Mouse (Mus musculus) heart, embryonic 14.5 days (tissue): Measurements from ENCODE around the gene Tank. TPM values are rescaled to one million over a fixed set of nuclear protein-coding genes. Genes with fewer than 3 reads are reported as not detected.

Source experiments
- ATAC-seq: fragments of 200-750 bp; cut with Nextera tagmentation; 2 replicates; pipeline ENCODE4 v1.8.0; 2017; ENCODE audit warnings: low read depth, moderate TSS enrichment; ENCODE audit not compliant: insufficient number of reproducible peaks, insufficient read depth, low FRiP score
- H3K27ac ChIP-seq, 2 experiments: fragments of 200-500 bp in 1 of 2; fragments of 300-500 bp in 1 of 2; sonication (generic) in 1 of 2; replicated peaks in 1 of 2; 2 replicates each; pipeline ENCODE4 v1.5.1; 2012 to 2014; ENCODE audit warnings: low read depth in 2 of 2, low read length in 2 of 2, control low read depth in 1 of 2, mild to moderate bottlenecking in 1 of 2, mixed read lengths in 1 of 2; ENCODE audit not compliant: control insufficient read depth in 1 of 2, insufficient read depth in 1 of 2
- H3K27me3 ChIP-seq: fragments of 300-500 bp; sonication (generic); 2 replicates; pipeline ENCODE4 v1.6.1; 2014; ENCODE audit warnings: mild to moderate bottlenecking, low read length, control low read depth; ENCODE audit not compliant: control insufficient read depth, insufficient read depth
- H3K36me3 ChIP-seq: fragments of 300-500 bp; sonication (generic); 2 replicates; pipeline ENCODE4 v1.6.1; 2014; ENCODE audit warnings: mild to moderate bottlenecking, control low read depth, low read length, mixed read lengths; ENCODE audit not compliant: control insufficient read depth, insufficient read depth
- H3K4me1 ChIP-seq, 2 experiments: fragments of 200-500 bp in 1 of 2; fragments of 300-500 bp in 1 of 2; sonication (generic) in 1 of 2; 2 replicates each; pipeline ENCODE4 v1.6.1; 2012 to 2014; ENCODE audit warnings: low read length in 2 of 2, control low read depth in 1 of 2, mixed read lengths in 1 of 2; ENCODE audit not compliant: control insufficient read depth in 2 of 2, insufficient read depth in 2 of 2
- H3K4me2 ChIP-seq: fragments of 300-500 bp; sonication (generic); 2 replicates; pipeline ENCODE4 v1.6.1; 2014; ENCODE audit warnings: mild to moderate bottlenecking, low read length
- H3K4me3 ChIP-seq, 2 experiments: fragments of 200-500 bp in 1 of 2; fragments of 300-500 bp in 1 of 2; sonication (generic) in 1 of 2; 2 replicates each; pipeline ENCODE4 v1.5.1; 2012 to 2014; ENCODE audit warnings: low read length in 2 of 2, mild to moderate bottlenecking in 2 of 2, control low read depth in 1 of 2, low read depth in 1 of 2, moderate library complexity in 1 of 2; ENCODE audit not compliant: control insufficient read depth in 1 of 2, insufficient read depth in 1 of 2
- H3K9ac ChIP-seq: fragments of 300-500 bp; sonication (generic); 2 replicates; pipeline ENCODE4 v1.6.1; 2014; ENCODE audit warnings: mild to moderate bottlenecking, low read length
- H3K9me3 ChIP-seq: fragments of 300-500 bp; sonication (generic); 2 replicates; pipeline ENCODE4 v1.6.1; 2016; ENCODE audit warnings: low read length, control low read depth; ENCODE audit not compliant: control insufficient read depth
- WGBS: fragments of 180-500 bp; shearing (Covaris S2); extraction: QIAGEN DNeasy Blood & Tissue Kit; methylation state at CpG from one replicate; pipeline ENCODE4 v1.1.7; 2014; 5-methylcytosine and 5-hydroxymethylcytosine counted together
- polyA plus RNA-seq: library from polyadenylated mRNA; unstranded; fragments of >200 nt; fragmentation: Nextera tagmentation; extraction: Ambion mirVana; gene quantifications from 2 replicates; pipeline ENCODE4 v1.2.1, GENCODE M21; 2014

The Tank gene
- polyA plus RNA-seq, 1 experiment from 2014 or later, result 26.3 TPM

GRCm38 (mm10) chr2:61551680-61552079 is 26.7 kb upstream of the Tank start:
- WGBS, result 83% methylated on average over 5 of the region's 5 CpGs
- Histone ChIP-seq H3K4me3 (no peak overlapping the region), H3K27ac (no peak overlapping the region), H3K4me2 (no peak overlapping the region), H3K27me3 (no peaks in the 10 kb centered on the region), H3K9ac (no peak overlapping the region), H3K9me3 (no peaks in the 10 kb centered on the region), H3K4me1 (no peaks in the 10 kb centered on the region; a peak in 1 of 4 replicates), H3K36me3 (no peaks in the 10 kb centered on the region)
- ATAC-seq, result no peak

DNA sequence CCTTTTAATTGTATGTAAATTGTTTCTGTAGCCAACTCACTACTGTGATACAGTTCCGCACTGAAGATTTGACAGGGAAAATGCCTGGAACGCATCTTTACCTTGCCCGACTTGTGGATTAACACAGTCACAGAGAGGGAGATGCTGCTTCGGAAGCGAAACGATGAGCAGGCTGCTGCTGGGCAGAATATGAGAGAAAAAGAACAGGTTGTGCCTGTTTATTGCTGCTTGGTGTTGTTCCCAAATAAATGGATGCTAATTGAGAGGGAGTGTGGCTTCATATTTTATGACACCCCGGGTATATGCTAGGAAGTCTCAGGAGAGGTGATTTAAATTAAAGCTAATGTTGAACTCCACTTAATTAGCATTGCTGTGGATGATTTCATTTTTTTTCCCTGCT is 23.0 kb upstream of the Tank start:
- Histone ChIP-seq H3K27ac (no peak overlapping the region), H3K4me3 (no peak overlapping the region), H3K4me1 (no peaks in the 10 kb centered on the region), H3K36me3 (no peaks in the 10 kb centered on the region), H3K4me2 (no peak overlapping the region), H3K9me3 (no peaks in the 10 kb centered on the region), H3K27me3 (no peaks in the 10 kb centered on the region), H3K9ac (no peak overlapping the region)
- 79% methylated on average over 7 of the region's 7 CpGs for WGBS
- no peak for ATAC-seq

DNA sequence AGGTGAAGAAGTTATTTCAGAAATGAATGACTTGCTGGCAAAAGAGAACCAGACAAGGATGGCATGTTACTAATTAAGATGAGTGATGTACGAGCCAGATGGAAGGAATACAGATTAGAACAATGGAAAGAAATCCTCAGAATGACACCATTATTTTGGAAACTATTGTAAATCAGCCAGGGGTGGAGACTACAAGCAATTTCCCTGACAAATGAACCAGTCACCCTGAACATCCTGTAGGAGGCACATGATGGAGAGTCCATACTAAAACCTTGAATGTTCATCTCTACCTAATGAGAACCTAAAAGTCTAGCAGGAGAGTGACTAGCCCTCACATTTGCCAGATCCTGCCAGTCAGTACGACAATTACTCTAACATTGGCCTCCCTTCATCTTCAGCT is 22.6 kb upstream of the Tank start:
- Histone ChIP-seq H3K9ac (no peak overlapping the region), H3K27me3 (no peaks in the 10 kb centered on the region), H3K36me3 (no peaks in the 10 kb centered on the region), H3K4me1 (no peaks in the 10 kb centered on the region), H3K9me3 (no peaks in the 10 kb centered on the region), H3K4me2 (no peak overlapping the region), H3K27ac (no peak overlapping the region), H3K4me3 (no peak overlapping the region)
- WGBS, result 64% methylated on average over 2 of the region's 2 CpGs
- no peak for ATAC-seq

GRCm38 (mm10) chr2:61556639-61557038 is 21.7 kb upstream of the Tank start:
- Histone ChIP-seq H3K4me1 (no peaks in the 10 kb centered on the region), H3K27ac (no peak overlapping the region), H3K4me3 (no peak overlapping the region), H3K9me3 (no peaks in the 10 kb centered on the region), H3K9ac (no peak overlapping the region), H3K4me2 (no peak overlapping the region), H3K36me3 (no peaks in the 10 kb centered on the region), H3K27me3 (no peaks in the 10 kb centered on the region)
- whole genome bisulfite sequencing, result 72% methylated on average over 3 of the region's 3 CpGs
- no peak for ATAC-seq

GRCm38 (mm10) chr2:61557848-61558471 is 20.4 kb upstream of the Tank start:
- no peak overlapping the region for H3K4me2 ChIP-seq
- no peak overlapping the region for H3K27ac ChIP-seq
- no peaks in the 10 kb centered on the region for H3K4me1 ChIP-seq
- H3K27me3 ChIP-seq, result no peaks in the 10 kb centered on the region
- H3K9ac ChIP-seq, result no peak overlapping the region
- H3K9me3 ChIP-seq, result no peaks in the 10 kb centered on the region
- no peaks in the 10 kb centered on the region for H3K36me3 ChIP-seq
- WGBS, result 76% methylated on average over 5 of the region's 5 CpGs
- no peak for ATAC-seq
- H3K4me3 ChIP-seq, result no peak overlapping the region

GRCm38 (mm10) chr2:61561058-61561457 is 17.3 kb upstream of the Tank start:
- Histone ChIP-seq H3K4me1 (no peaks in the 10 kb centered on the region), H3K4me2 (no peak overlapping the region), H3K4me3 (no peak overlapping the region), H3K27ac (no peak overlapping the region), H3K27me3 (no peaks in the 10 kb centered on the region), H3K9ac (no peak overlapping the region), H3K9me3 (no peaks in the 10 kb centered on the region), H3K36me3 (no peaks in the 10 kb centered on the region)
- no peak for ATAC-seq
- WGBS, result 4% methylated on average over 1 of the region's 1 CpGs

DNA sequence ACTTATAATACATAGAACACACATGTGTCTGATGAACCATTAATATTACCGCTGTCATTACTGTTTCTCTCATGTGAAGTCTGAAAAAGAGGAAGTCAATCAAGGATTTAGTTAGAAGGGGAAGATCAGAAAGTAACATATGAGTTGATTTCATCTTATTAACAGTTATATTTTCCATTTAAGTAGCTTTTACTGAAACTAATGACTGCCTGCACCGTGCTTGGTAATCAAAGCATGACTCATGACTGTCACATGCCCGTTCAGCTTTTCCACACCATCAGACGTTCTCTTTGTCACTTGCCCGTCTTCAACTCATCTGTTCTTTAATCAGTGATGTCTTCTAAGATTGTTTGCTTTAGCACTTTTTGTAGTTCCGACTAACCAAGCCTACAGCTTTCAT is 15.2 kb upstream of the Tank start:
- Histone ChIP-seq H3K4me2 (no peak overlapping the region), H3K9me3 (no peaks in the 10 kb centered on the region), H3K36me3 (no peaks in the 10 kb centered on the region), H3K27ac (no peak overlapping the region), H3K4me1 (no peaks in the 10 kb centered on the region), H3K4me3 (no peak overlapping the region), H3K27me3 (no peaks in the 10 kb centered on the region), H3K9ac (no peak overlapping the region)
- 69% methylated on average over 6 of the region's 6 CpGs for WGBS
- ATAC-seq, result no peak

GRCm38 (mm10) chr2:61567045-61567783 is 11.2 kb upstream of the Tank start:
- WGBS, result 78% methylated on average over 4 of the region's 4 CpGs
- no peaks in the 10 kb centered on the region for H3K36me3 ChIP-seq
- no peak overlapping the region for H3K4me3 ChIP-seq
- H3K27me3 ChIP-seq, result no peaks in the 10 kb centered on the region
- H3K27ac ChIP-seq, result no peak overlapping the region
- H3K4me2 ChIP-seq, result no peak overlapping the region
- H3K4me1 ChIP-seq, result no peaks in the 10 kb centered on the region
- no peak for ATAC-seq
- no peaks in the 10 kb centered on the region for H3K9me3 ChIP-seq
- H3K9ac ChIP-seq, result no peak overlapping the region
